Mouse (Mus musculus) bone marrow macrophage, adult 2 months (primary cell): ENCODE data around the gene Dusp14. TPM values are rescaled to one million over a fixed set of nuclear protein-coding genes. Genes with fewer than 3 reads are reported as not detected.

Experiments
- H3K27ac ChIP-seq: 2 replicates; pipeline ENCODE4 v1.5.1; 2012; ENCODE audit warnings: low read depth, low read length; ENCODE audit not compliant: insufficient read depth
- H3K4me1 ChIP-seq: 2 replicates; pipeline ENCODE4 v1.6.1; 2012; ENCODE audit warnings: low read length; ENCODE audit not compliant: control insufficient read depth, insufficient read depth
- H3K4me3 ChIP-seq: 2 replicates; pipeline ENCODE4 v1.5.1; 2012; ENCODE audit warnings: mild to moderate bottlenecking, low read length, moderate library complexity; ENCODE audit not compliant: insufficient read depth
- CTCF ChIP-seq: IDR thresholded peaks from 2 replicates; pipeline ENCODE4 v1.5.1; 2012; ENCODE audit warnings: low read depth, mild to moderate bottlenecking, low read length, moderate library complexity
- POLR2A ChIP-seq: IDR thresholded peaks from 2 replicates; pipeline ENCODE4 v1.6.1; 2012; ENCODE audit warnings: mild to moderate bottlenecking, low read depth, low read length, borderline replicate concordance
- polyA plus RNA-seq: library from polyadenylated mRNA; stranded (reverse); fragments of >200 nt; gene quantifications from 2 replicates; pipeline ENCODE4 v1.2.4, GENCODE M21; 2012; ENCODE audit not compliant: missing spikeins, insufficient read depth, insufficient read length

The Dusp14 gene
- polyA plus RNA-seq, 1 experiment: not detected

GRCm38 (mm10) chr11:84003986-84004385, 65.1 kb downstream of the Dusp14 start:
- Histone ChIP-seq H3K27ac (no peak overlapping the region), H3K4me3 (no peak overlapping the region), H3K4me1 (no peaks in the 10 kb centered on the region; the same call in none of the 2 replicates)
- TF ChIP-seq CTCF: no peak
- TF ChIP-seq POLR2A: no peak

GRCm38 (mm10) chr11:84001257-84001656, 67.8 kb downstream of the Dusp14 start:
- TF ChIP-seq CTCF: no peak
- no peak for TF ChIP-seq POLR2A
- Histone ChIP-seq H3K4me1 (peaks cover 4% of the 10 kb centered on the region), H3K27ac (no peak overlapping the region), H3K4me3 (no peak overlapping the region)

GRCm38 (mm10) chr11:83999411-83999915, 69.6 kb downstream of the Dusp14 start:
- H3K27ac ChIP-seq: no peak overlapping the region
- no peak overlapping the region for H3K4me3 ChIP-seq
- TF ChIP-seq POLR2A (no peak), CTCF (no peak)
- H3K4me1 ChIP-seq: peaks cover 4% of the 10 kb centered on the region

GRCm38 (mm10) chr11:83998993-83999392, 70.1 kb downstream of the Dusp14 start:
- peaks cover 4% of the 10 kb centered on the region for H3K4me1 ChIP-seq
- no peak overlapping the region for H3K4me3 ChIP-seq
- TF ChIP-seq POLR2A: no peak
- no peak for TF ChIP-seq CTCF
- H3K27ac ChIP-seq: no peak overlapping the region

Other genes starting within 250 kb of the Dusp14 start
- gene Hnf1b, start 219.2 kb downstream of the Dusp14 start, polyA plus RNA-seq: not detected in 2 replicates
- 26.3 and 27.9 TPM in 2 replicates for gene Ddx52, start 127.2 kb downstream of the Dusp14 start, polyA plus RNA-seq
- gene Synrg, start 104.8 kb downstream of the Dusp14 start, polyA plus RNA-seq: 19.5 and 26.9 TPM in 2 replicates
- 9.6 and 13.5 TPM in 2 replicates for gene Tada2a, start 60.3 kb upstream of the Dusp14 start, polyA plus RNA-seq
- gene Acaca, start 60.4 kb upstream of the Dusp14 start, polyA plus RNA-seq: 4.4 and 5.0 TPM in 2 replicates
- not detected in 2 replicates for gene Gm11437, start 98.2 kb upstream of the Dusp14 start, polyA plus RNA-seq